Mouse (Mus musculus) bone marrow macrophage, adult 2 months (primary cell): ENCODE data around the gene Gm5965. TPM values are rescaled to one million over a fixed set of nuclear protein-coding genes. Genes with fewer than 3 reads are reported as not detected.
"Not testable (repeated sequence)": the region's sequence is repeated elsewhere in the genome, so short reads cannot be mapped to it uniquely, and the experiment has no call there.

ENCODE experiments used
- H3K27ac ChIP-seq: 2 replicates; pipeline ENCODE4 v1.5.1; 2012; ENCODE audit warnings: low read depth, low read length; ENCODE audit not compliant: insufficient read depth
- H3K4me1 ChIP-seq: 2 replicates; pipeline ENCODE4 v1.6.1; 2012; ENCODE audit warnings: low read length; ENCODE audit not compliant: control insufficient read depth, insufficient read depth
- H3K4me3 ChIP-seq: 2 replicates; pipeline ENCODE4 v1.5.1; 2012; ENCODE audit warnings: mild to moderate bottlenecking, low read length, moderate library complexity; ENCODE audit not compliant: insufficient read depth
- CTCF ChIP-seq: IDR thresholded peaks from 2 replicates; pipeline ENCODE4 v1.5.1; 2012; ENCODE audit warnings: low read depth, mild to moderate bottlenecking, low read length, moderate library complexity
- POLR2A ChIP-seq: IDR thresholded peaks from 2 replicates; pipeline ENCODE4 v1.6.1; 2012; ENCODE audit warnings: mild to moderate bottlenecking, low read depth, low read length, borderline replicate concordance
- polyA plus RNA-seq: library from polyadenylated mRNA; stranded (reverse); fragments of >200 nt; gene quantifications from 2 replicates; pipeline ENCODE4 v1.2.4, GENCODE M21; 2012; ENCODE audit not compliant: missing spikeins, insufficient read depth, insufficient read length

Gene Gm5965
- not detected in 2 replicates for polyA plus RNA-seq

DNA sequence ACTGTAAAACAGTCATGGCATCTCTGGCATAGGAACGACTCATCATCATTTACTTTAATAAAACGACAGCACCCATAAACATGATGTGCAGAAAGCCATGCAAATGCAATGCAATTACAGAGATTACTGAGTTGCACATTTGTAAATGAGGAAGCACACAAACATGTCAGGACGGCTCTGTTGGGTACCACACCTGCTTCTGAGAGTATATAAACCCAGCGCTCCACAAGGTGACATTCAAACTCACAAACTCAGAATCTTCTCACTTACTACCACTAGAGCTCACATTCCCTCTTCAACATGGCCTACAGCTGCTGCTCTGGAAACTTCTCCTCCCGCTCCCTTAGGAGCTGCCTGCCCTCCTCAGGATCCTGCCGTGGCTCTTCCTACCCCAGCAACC lies at the start of gene Gm5965:
Gene Gm5965, plus strand, starts transcription at position 301 of the 400 bp plus-strand sequence.
- Histone ChIP-seq H3K27ac (no peak within 1 kb of the TSS), H3K4me1 (no peaks in the 10 kb centered on the region), H3K4me3 (no peak within 1 kb of the TSS)
- TF ChIP-seq POLR2A (no peak), CTCF (no peak)

DNA sequence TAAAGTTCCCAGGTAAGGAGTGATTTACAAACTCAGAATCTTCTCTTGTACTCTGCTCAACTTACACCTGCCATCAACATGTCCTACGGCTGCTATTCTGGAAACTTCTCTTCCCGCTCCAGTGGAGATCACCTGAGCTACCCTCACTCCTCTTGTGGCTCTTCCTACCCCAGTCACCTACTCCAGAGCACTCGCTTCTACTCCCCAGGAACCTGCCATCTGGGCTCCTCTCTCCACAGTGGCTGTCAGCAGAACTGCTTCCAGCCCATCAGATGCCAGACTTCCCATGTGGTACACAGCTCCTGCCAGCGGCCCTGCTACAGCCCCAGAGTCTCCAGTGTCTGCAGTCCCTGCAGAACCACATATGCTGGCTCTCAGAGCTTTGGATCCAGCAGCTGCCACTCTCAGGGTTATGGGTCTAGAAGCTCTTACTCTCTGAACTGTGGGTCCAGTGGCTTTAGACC lies 48.9 kb upstream of the Gm5965 start, which contains the start of gene Krtap13-1:
Gene Krtap13-1, plus strand, starts transcription at position 51 of the 464 bp plus-strand sequence.
- Histone ChIP-seq H3K27ac (no peak within 1 kb of the TSS), H3K4me1 (no peaks in the 10 kb centered on the region), H3K4me3 (no peak within 1 kb of the TSS)
- TF ChIP-seq CTCF (no peak), POLR2A (no peak)

DNA sequence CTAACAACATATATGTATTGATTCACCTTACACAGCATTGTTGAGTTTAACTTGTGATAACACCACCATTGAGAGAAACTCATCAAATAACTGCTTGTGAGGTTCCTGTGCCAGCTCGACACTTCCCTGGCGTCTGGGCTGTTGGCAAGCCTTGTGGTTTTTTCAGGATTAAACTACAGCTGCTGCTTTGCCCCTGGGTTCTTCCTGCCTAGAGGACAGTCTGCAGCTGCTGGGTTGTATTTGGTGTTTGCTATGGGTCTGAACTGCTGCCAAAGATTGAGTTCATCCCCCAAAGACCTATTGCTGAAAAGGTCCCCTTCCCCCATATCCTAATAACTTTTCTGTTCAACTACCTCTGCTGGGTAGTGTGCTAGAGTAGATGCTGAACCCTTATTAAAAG lies 42.3 kb upstream of the Gm5965 start:
- no peak overlapping the region for H3K27ac ChIP-seq
- H3K4me1 ChIP-seq = no peaks in the 10 kb centered on the region
- no peak overlapping the region for H3K4me3 ChIP-seq
- no peak for TF ChIP-seq CTCF
- TF ChIP-seq POLR2A = no peak

DNA sequence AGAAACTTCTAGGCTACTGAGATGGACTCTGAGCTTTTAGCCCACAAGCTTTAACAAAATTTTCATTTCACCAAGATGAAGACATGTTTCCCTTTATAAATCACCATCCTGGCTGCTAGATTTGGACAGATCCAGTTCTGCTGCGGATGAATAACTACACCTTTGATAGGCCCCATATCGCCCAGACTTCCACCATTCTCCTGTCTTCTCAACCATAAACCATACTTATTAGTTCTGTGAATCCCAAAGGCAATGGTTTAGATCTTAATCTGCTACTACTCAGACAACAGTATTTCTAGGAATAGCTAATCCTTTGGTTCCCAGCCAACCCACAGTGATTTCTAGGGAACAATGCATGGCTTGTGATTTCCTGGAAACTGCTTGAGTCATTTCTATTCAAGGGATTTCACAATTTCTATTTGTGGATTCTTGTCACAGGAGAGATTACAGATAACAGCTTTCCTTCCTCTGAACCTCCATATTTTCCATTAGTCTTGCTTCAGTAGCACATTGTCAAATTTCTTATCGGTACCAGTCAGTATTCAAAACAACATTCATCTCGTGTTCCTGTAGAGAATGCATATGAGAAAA lies 32.9 kb upstream of the Gm5965 start:
- no peak for TF ChIP-seq CTCF
- no peak for TF ChIP-seq POLR2A
- no peaks in the 10 kb centered on the region for H3K4me1 ChIP-seq
- no peak overlapping the region for H3K27ac ChIP-seq
- no peak overlapping the region for H3K4me3 ChIP-seq

DNA sequence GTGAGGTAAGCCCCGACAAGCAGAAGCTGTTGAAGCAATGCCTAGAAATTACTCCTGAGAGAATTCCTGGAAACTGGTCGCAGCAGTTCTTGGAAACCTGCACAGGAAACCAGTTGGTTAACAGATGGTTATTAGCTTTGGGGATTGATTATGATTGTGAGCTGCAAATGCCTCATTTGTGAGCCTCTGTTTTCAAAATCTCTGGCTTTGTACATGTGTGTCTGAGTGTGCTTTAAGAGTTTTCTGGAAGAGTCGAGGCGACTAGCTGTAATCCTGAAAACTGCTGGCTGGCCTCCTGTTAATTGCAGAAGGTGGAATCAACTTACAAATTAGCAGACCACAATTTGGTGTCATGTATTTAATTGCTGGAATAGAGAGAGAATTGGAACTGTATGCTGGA lies 29.8 kb upstream of the Gm5965 start:
- TF ChIP-seq POLR2A = no peak
- no peak for TF ChIP-seq CTCF
- Histone ChIP-seq H3K27ac (no peak overlapping the region), H3K4me3 (no peak overlapping the region), H3K4me1 (no peaks in the 10 kb centered on the region)

DNA sequence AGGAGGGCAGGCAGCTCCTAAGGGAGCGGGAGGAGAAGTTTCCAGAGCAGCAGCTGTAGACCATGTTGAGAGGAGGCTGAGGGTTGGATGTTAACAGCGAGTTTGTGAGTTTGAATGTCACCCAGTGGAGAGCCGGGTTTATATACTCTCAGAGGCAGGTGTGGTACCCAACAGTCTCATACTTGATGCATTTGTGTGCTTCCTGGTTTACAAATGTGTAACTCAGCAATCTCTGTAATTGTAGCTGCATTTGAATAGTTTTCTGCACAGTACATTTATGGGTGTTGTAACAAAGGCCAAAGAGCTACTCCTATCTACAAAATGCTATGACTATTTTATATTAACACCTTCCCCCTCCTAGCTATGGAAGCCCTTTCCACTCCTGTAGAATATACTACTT lies 26.2 kb upstream of the Gm5965 start, which contains the start of gene Krtap13:
Gene Krtap13, minus strand, starts transcription at position 101 of the 400 bp plus-strand sequence.
- not testable (repeated sequence) for H3K4me1 ChIP-seq, H3K4me3 ChIP-seq, H3K27ac ChIP-seq

DNA sequence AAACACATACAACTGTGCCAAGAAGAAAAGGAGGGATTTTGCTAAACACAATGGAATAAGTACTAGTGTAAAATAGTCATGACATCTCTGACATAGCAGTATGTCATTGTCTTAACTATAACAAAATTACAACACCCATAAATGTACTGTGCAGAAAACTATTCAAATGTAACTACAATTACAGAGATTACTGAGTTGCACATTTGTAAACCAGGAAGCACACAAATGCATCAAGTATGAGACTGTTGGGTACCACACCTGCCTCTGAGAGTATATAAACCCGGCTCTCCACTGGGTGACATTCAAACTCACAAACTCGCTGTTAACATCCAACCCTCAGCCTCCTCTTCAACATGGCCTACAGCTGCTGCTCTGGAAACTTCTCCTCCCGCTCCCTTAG lies 19.1 kb upstream of the Gm5965 start, which contains the start of gene 2310034C09Rik:
Gene 2310034C09Rik, plus strand, starts transcription at position 301 of the 400 bp plus-strand sequence.
- H3K4me3 ChIP-seq, H3K27ac ChIP-seq, H3K4me1 ChIP-seq: not testable (repeated sequence)

DNA sequence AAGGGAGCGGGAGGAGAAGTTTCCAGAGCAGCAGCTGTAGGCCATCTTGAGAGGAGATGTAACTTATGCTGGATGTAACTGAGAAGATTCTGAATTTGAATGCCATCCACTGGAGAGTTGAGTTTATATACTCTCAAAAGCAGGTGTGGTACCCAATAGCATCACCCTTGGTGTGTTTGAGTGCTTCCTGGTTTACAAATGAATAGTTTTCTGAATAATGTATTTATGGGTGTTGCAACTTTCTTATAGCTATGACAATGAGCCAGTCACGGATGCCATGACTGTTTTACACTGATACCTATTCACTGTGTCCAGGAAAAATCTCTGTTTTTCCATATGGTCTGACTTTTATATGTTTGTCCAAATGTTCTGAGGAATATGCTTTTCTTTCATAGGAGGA lies 3.6 kb upstream of the Gm5965 start, which contains the start of gene 2310057N15Rik:
Gene 2310057N15Rik, minus strand, starts transcription at position 101 of the 400 bp plus-strand sequence.
- no peak within 1 kb of the TSS for H3K4me3 ChIP-seq
- TF ChIP-seq CTCF (no peak), POLR2A (no peak)
- H3K4me1 ChIP-seq = no peaks in the 10 kb centered on the region
- H3K27ac ChIP-seq = no peak within 1 kb of the TSS

DNA sequence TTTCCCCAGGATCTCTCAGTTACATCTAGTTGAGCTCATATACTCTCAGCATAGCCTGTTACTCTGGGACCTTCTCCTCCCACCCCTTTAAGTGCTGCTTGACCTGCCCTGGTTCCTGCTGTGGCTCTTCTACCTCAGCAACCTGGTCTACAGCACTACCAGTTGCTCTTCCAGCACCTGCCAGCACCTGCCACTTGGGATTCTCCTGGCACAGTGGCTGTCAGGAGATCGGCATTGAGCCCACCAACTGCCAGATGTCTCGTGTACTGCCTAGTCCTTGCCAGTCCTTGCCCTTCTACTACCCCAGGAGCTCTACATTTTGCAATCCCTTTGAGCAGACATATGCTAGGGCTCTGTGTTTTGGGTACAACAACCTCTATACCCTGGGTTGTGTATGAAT lies 9.1 kb downstream of the Gm5965 start:
- H3K4me1 ChIP-seq = no peaks in the 10 kb centered on the region
- no peak overlapping the region for H3K4me3 ChIP-seq
- H3K27ac ChIP-seq = no peak overlapping the region
- TF ChIP-seq CTCF = no peak
- TF ChIP-seq POLR2A = no peak

DNA sequence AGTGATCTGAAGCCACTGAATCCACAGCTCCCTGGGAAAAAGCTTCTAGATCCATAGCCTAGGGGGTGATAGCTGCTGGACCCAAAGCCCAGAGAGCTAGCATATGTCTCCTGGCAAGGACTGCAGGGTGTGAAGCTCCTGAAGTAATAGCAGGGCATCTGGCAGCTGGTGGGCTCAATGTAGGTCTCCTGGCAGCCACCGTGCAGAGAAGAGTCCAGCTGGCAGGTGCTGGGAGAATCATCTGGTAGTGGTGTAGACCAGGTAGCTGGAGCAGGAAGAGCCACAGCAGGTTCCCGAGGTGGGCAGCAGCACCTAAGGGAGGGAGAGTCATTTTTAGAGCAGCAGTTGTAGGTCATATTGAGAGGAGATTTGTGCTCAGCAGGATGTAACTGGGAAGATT lies 34.1 kb downstream of the Gm5965 start, which contains the start of gene Gm20741:
Gene Gm20741, minus strand, starts transcription at position 394 of the 400 bp plus-strand sequence.
- H3K4me1 ChIP-seq = no peaks in the 10 kb centered on the region
- TF ChIP-seq POLR2A = no peak
- no peak for TF ChIP-seq CTCF

DNA sequence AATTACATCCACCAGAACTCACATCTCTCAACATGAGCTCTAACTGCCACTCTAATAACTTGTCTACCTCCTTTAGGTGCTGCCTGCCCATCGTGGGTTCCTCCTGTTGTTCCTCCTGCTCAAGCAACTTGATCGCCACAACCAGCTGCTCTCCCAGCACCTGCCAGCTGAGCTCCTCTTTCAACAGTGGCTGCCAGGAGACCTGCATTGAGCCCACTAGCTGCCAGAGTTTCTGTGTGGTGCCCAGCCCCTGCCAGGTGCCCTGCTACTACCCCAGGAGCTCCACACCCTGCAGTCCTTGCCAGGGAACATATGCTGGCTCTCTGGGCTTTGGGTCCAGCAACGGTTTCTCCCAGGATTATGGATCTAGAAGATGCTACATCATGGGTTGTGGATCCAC lies 42.4 kb downstream of the Gm5965 start, which contains the start of gene Krtap15:
Gene Krtap15, plus strand, starts transcription at position 150 of the 400 bp plus-strand sequence.
- Histone ChIP-seq H3K27ac (no peak within 1 kb of the TSS), H3K4me3 (no peak within 1 kb of the TSS), H3K4me1 (no peaks in the 10 kb centered on the region)
- TF ChIP-seq POLR2A (no peak), CTCF (no peak)

More for the DNA sequence above, 34.1 kb downstream of the Gm5965 start, which contains the start of gene Gm20741:
- Histone ChIP-seq H3K27ac (no peak within 1 kb of the TSS), H3K4me3 (no peak within 1 kb of the TSS)
